Mouse (Mus musculus) lung, embryonic 15.5 days (tissue): ENCODE measurements around the gene Slc37a3. TPM values are rescaled to one million over a fixed set of nuclear protein-coding genes. Genes with fewer than 3 reads are reported as not detected.
A peak's percentile ranks its signal among the peaks of the same experiment; 100 is the strongest.
"Not testable (repeated sequence)": the region's sequence is repeated elsewhere in the genome, so short reads cannot be mapped to it uniquely, and the experiment has no call there.

Experiments
- ATAC-seq: fragments of 200-750 bp; cut with Nextera tagmentation; 2 replicates; pipeline ENCODE4 v1.8.0; 2017; ENCODE audit warnings: moderate number of reproducible peaks, borderline replicate concordance; ENCODE audit not compliant: low FRiP score, low TSS enrichment; ENCODE audit errors: extremely low read depth
- H3K27ac ChIP-seq: fragments of 300-500 bp; sonication (generic); 2 replicates; pipeline ENCODE4 v1.5.1; 2015; ENCODE audit warnings: moderate library complexity, mild to moderate bottlenecking, inconsistent platforms
- H3K27me3 ChIP-seq: fragments of 300-500 bp; sonication (generic); 2 replicates; pipeline ENCODE4 v1.6.1; 2015; ENCODE audit warnings: inconsistent platforms
- H3K36me3 ChIP-seq: fragments of 300-500 bp; sonication (generic); 2 replicates; pipeline ENCODE4 v1.6.1; 2015; ENCODE audit warnings: inconsistent platforms
- H3K4me1 ChIP-seq: fragments of 300-500 bp; sonication (generic); 2 replicates; pipeline ENCODE4 v1.6.1; 2015; ENCODE audit warnings: inconsistent platforms
- H3K4me2 ChIP-seq: fragments of 300-500 bp; sonication (generic); 2 replicates; pipeline ENCODE4 v1.6.1; 2015; ENCODE audit warnings: inconsistent platforms, mild to moderate bottlenecking, moderate library complexity
- H3K4me3 ChIP-seq: fragments of 300-500 bp; sonication (generic); 2 replicates; pipeline ENCODE4 v1.5.1; 2015; ENCODE audit warnings: mild to moderate bottlenecking, inconsistent platforms
- H3K9ac ChIP-seq: fragments of 300-500 bp; sonication (generic); 2 replicates; pipeline ENCODE4 v1.6.1; 2015; ENCODE audit warnings: inconsistent platforms
- H3K9me3 ChIP-seq: fragments of 300-500 bp; sonication (generic); 2 replicates; pipeline ENCODE4 v1.6.1; 2016; ENCODE audit warnings: inconsistent platforms
- WGBS: fragments of 180-500 bp; shearing (Covaris S2); methylation state at CpG from one replicate; pipeline ENCODE4 v1.1.7; 2015; 5-methylcytosine and 5-hydroxymethylcytosine counted together
- polyA plus RNA-seq: library from polyadenylated mRNA; unstranded; fragments of >200 nt; fragmentation: Nextera tagmentation; extraction: Ambion mirVana; gene quantifications from 2 replicates; pipeline ENCODE4 v1.2.1, GENCODE M21; 2015

Gene Slc37a3
- 39.3 and 41.5 TPM in 2 replicates for polyA plus RNA-seq

DNA sequence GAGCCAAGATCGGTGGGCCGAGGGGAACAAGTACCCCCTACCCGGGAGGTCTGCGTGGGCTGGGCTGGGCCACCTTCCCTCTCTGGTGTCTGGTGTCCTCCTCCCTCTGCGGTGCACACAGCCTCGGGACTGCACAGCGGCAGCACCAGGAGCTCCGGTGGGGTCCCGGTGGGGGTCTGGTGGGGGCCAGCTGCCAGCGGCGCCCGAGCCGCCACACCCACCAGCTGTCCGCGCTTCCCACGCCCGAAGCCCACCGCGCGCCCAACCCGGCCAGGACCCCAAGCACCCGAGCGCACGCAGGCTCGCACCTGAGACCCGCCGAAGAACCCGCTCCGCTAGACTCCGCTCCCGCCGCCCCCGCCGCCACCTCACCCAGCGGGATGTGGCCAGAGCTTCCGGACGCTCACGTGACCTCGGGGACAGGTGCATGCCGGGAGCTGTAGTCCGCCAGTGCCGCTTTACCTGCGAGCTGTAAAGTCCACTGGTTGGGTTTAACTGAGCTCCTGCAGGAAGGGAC lies at the start of gene Slc37a3:
Slc37a3 (minus strand) TSS at position 365 of the 517 bp plus-strand sequence.
- peak; percentile 85 for ATAC-seq
- peak within 1 kb of the TSS; percentile 94 for H3K9ac ChIP-seq
- no peaks in the 10 kb centered on the region for H3K27me3 ChIP-seq
- H3K36me3 ChIP-seq = peaks cover 6% of the 10 kb centered on the region; the same call in 1 of the 2 replicates
- 1% methylated on average over 43 of the region's 43 CpGs for WGBS
- no peaks in the 10 kb centered on the region for H3K9me3 ChIP-seq
- H3K27ac ChIP-seq = no peak within 1 kb of the TSS
- peak within 1 kb of the TSS; percentile 84 for H3K4me2 ChIP-seq
- peaks cover 23% of the 10 kb centered on the region for H3K4me1 ChIP-seq
- H3K4me3 ChIP-seq = peak within 1 kb of the TSS; percentile 97

GRCm38 (mm10) chr6:39426725-39427124 lies 49.2 kb upstream of the Slc37a3 start:
- WGBS = 77% methylated on average over 4 of the region's 4 CpGs
- no peaks in the 10 kb centered on the region for H3K36me3 ChIP-seq
- ATAC-seq = no peak
- H3K9ac ChIP-seq = no peak overlapping the region
- H3K4me1 ChIP-seq = no peaks in the 10 kb centered on the region
- no peak overlapping the region for H3K4me2 ChIP-seq
- H3K9me3 ChIP-seq = no peaks in the 10 kb centered on the region
- H3K4me3 ChIP-seq = no peak overlapping the region
- peaks cover 3% of the 10 kb centered on the region; the same call in 1 of the 2 replicates for H3K27me3 ChIP-seq
- H3K27ac ChIP-seq = no peak overlapping the region

GRCm38 (mm10) chr6:39425181-39425580 lies 47.7 kb upstream of the Slc37a3 start:
- Histone ChIP-seq H3K9me3 (no peaks in the 10 kb centered on the region), H3K27ac (no peak overlapping the region), H3K36me3 (no peaks in the 10 kb centered on the region), H3K4me1 (no peaks in the 10 kb centered on the region), H3K27me3 (peaks cover 12% of the 10 kb centered on the region; the same call in 1 of the 2 replicates), H3K4me2 (no peak overlapping the region), H3K4me3 (no peak overlapping the region), H3K9ac (no peak overlapping the region)
- WGBS = 75% methylated on average over 2 of the region's 2 CpGs
- no peak for ATAC-seq

- H3K4me2 ChIP-seq = no peak overlapping the region
- no peak overlapping the region for H3K4me3 ChIP-seq
- ATAC-seq = no peak
- peaks cover 17% of the 10 kb centered on the region; the same call in 1 of the 2 replicates for H3K27me3 ChIP-seq
- peaks cover 5% of the 10 kb centered on the region; the same call in 1 of the 2 replicates for H3K4me1 ChIP-seq
- H3K27ac ChIP-seq = no peak overlapping the region
- WGBS = 76% methylated on average over 7 of the region's 7 CpGs
- no peaks in the 10 kb centered on the region for H3K36me3 ChIP-seq
- H3K9me3 ChIP-seq = no peaks in the 10 kb centered on the region
- no peak overlapping the region for H3K9ac ChIP-seq
These were observed 46.2 kb upstream of the Slc37a3 start for GRCm38 (mm10) chr6:39423686-39424085.

DNA sequence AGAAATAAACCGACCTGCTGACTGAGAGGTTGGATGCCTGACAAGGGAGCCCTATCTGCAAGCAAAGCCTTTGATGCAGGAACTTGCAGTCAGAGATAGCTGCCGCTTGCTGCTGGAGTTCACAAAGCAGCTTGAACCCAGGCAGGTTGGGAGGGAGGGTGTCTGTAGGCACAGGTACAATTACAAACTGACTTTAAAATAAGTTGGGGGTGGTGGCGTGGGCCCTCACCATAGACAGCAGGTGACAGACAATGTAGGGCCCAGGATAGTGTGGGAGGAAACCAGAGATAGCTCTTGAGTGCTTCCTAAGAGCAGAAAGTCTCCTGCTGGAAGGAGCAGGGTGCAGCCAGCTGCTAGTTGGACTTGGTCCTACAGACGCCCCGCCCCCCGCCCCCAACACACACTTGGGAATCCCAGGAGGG lies 45.7 kb upstream of the Slc37a3 start:
- Histone ChIP-seq H3K9ac (no peak overlapping the region), H3K36me3 (no peaks in the 10 kb centered on the region), H3K4me1 (peaks cover 5% of the 10 kb centered on the region; the same call in 1 of the 2 replicates), H3K4me2 (no peak overlapping the region), H3K27ac (no peak overlapping the region), H3K4me3 (no peak overlapping the region), H3K27me3 (peaks cover 22% of the 10 kb centered on the region; the same call in 1 of the 2 replicates), H3K9me3 (no peaks in the 10 kb centered on the region)
- WGBS = 48% methylated on average over 6 of the region's 6 CpGs
- no peak for ATAC-seq

DNA sequence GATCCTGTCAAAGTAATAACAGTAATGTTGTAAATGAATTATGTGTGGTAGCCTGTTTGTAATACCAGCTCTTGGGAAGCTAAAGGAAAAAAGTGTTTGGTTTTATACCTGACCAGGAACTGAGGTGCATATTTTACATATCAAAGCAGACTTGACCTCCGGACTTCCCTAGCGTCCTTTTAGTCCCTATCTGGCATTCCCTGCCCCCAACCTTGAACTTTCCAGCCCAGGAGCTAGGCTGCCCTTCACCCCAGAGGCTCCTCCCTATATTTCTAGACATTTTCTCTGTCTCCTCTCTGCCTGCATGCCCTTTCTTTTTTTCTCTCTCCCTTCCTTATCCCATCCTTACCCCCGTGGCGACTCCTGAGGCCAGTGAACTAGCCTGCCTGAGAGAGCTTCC lies 43.4 kb upstream of the Slc37a3 start:
- peaks cover 5% of the 10 kb centered on the region; the same call in 1 of the 2 replicates for H3K4me1 ChIP-seq

GRCm38 (mm10) chr6:39419851-39420721 lies 42.6 kb upstream of the Slc37a3 start, which contains the start of gene Mkrn1:
Gene Mkrn1, minus strand, starts transcription at chr6:39420462.
- Histone ChIP-seq H3K36me3 (no peaks in the 10 kb centered on the region), H3K27me3 (peaks cover 27% of the 10 kb centered on the region; the same call in 1 of the 2 replicates), H3K9me3 (no peaks in the 10 kb centered on the region), H3K4me3 (peak within 1 kb of the TSS; percentile 100), H3K4me2 (peak within 1 kb of the TSS; percentile 89), H3K27ac (peak within 1 kb of the TSS; percentile 71), H3K4me1 (peaks cover 5% of the 10 kb centered on the region; the same call in 1 of the 2 replicates), H3K9ac (peak within 1 kb of the TSS; percentile 67)
- WGBS = under 1% methylated on average over 54 of the region's 82 CpGs
- peak; percentile 88 for ATAC-seq

More for the DNA sequence above, 43.4 kb upstream of the Slc37a3 start:
- H3K9me3 ChIP-seq = no peaks in the 10 kb centered on the region
- no peak overlapping the region for H3K27ac ChIP-seq
- 40% methylated on average over 4 of the region's 4 CpGs for WGBS
- H3K36me3 ChIP-seq = no peaks in the 10 kb centered on the region
- H3K4me3 ChIP-seq = no peak overlapping the region; the same call in 1 of the 2 replicates
- H3K27me3 ChIP-seq = peaks cover 27% of the 10 kb centered on the region; the same call in 1 of the 2 replicates
- H3K9ac ChIP-seq = no peak overlapping the region
- peak overlapping the region; percentile 89; the same call in 1 of the 2 replicates for H3K4me2 ChIP-seq
- ATAC-seq = no peak

DNA sequence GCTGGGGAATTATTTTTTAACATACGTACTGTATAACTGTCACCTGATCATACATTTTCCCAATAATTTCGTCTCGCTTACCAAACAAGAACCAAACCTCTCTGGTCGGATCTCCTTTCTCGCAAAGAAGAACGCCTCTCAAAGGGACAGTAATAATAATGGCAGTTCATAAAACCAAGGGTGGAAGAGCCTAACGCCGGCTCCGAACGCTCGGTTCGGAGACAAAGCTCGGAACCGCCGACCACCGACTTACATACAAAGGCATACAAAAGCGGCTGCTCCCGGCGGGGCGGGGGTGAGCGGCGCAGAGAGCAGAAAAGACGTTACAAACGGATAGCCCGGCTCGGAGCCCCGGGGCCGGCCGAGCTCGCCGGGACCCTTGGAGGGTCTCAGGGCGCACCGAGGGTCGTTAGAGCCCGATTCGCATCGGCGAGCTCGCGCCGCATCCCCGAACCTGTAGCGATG lies 41.9 kb upstream of the Slc37a3 start:
- H3K27me3 ChIP-seq = peaks cover 27% of the 10 kb centered on the region; the same call in 1 of the 2 replicates
- under 1% methylated on average over 43 of the region's 43 CpGs for WGBS
- no peaks in the 10 kb centered on the region for H3K36me3 ChIP-seq
- H3K4me2 ChIP-seq = peak overlapping the region; percentile 89
- peaks cover 5% of the 10 kb centered on the region; the same call in 1 of the 2 replicates for H3K4me1 ChIP-seq
- peak overlapping the region; percentile 67 for H3K9ac ChIP-seq
- peak overlapping the region; percentile 71; the same call in 1 of the 2 replicates for H3K27ac ChIP-seq
- H3K9me3 ChIP-seq = no peaks in the 10 kb centered on the region
- peak overlapping the region; percentile 100 for H3K4me3 ChIP-seq
- ATAC-seq = no peak

DNA sequence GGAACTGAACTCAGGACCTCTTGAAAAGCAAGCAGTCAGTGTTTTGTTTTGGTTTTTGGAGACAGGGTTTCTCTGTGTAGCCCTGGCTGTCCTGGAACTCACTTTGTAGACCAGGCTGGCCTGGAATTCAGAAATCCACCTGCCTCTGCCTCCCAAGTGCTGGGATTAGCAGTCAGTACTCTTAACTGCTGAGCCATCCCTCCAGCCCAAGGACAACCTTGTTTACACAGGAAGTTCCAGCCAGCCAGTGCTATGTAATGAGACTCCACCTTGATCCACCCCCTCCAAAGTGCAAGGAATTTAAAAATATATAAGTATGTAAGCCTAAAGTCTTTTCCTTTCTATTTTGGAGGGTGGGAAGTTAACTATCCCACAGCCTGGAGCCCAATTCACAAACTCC lies 39.2 kb upstream of the Slc37a3 start:
- not testable (repeated sequence) for ATAC-seq, H3K36me3 ChIP-seq, H3K27ac ChIP-seq, H3K4me1 ChIP-seq, H3K4me3 ChIP-seq, H3K9ac ChIP-seq, H3K9me3 ChIP-seq, H3K4me2 ChIP-seq
- H3K27me3 ChIP-seq = peaks cover 24% of the 10 kb centered on the region; the same call in 1 of the 2 replicates

- Histone ChIP-seq H3K27ac (no peak overlapping the region), H3K9ac (no peak overlapping the region), H3K9me3 (no peaks in the 10 kb centered on the region), H3K27me3 (peaks cover 20% of the 10 kb centered on the region; the same call in 1 of the 2 replicates), H3K36me3 (no peaks in the 10 kb centered on the region), H3K4me3 (no peak overlapping the region), H3K4me2 (no peak overlapping the region), H3K4me1 (peaks cover 5% of the 10 kb centered on the region; the same call in 1 of the 2 replicates)
- WGBS = 43% methylated on average over 3 of the region's 5 CpGs
- ATAC-seq = no peak
These were observed 38.3 kb upstream of the Slc37a3 start for GRCm38 (mm10) chr6:39415762-39416161.

DNA sequence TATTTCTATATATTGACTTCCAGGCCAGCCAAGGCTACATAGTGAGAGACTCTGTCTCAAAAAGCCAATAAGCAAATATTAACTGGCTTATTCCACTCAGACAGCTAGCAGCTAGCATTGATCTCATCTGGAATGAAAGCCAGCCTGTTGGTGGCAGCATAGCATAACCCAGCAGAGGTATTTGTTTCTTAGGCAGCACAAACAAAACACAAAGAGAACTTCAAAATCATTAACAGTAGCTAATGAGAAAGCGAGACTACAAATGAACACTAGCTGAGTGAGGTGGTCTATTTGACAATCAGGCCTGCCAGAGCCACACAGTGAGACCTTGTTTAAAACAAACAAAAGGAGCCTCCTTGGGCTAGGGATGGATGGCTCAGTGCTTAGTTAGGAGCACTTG lies 36.6 kb upstream of the Slc37a3 start:
- H3K9me3 ChIP-seq = no peaks in the 10 kb centered on the region
- ATAC-seq = no peak
- no peak overlapping the region for H3K4me3 ChIP-seq
- H3K27me3 ChIP-seq = peaks cover 14% of the 10 kb centered on the region; the same call in 1 of the 2 replicates
- no peak overlapping the region for H3K27ac ChIP-seq
- peaks cover 2% of the 10 kb centered on the region; the same call in 1 of the 2 replicates for H3K4me1 ChIP-seq
- H3K36me3 ChIP-seq = no peaks in the 10 kb centered on the region; the same call in 1 of the 2 replicates
- no peak overlapping the region for H3K4me2 ChIP-seq
- 94% methylated on average over 1 of the region's 1 CpGs for WGBS
- H3K9ac ChIP-seq = no peak overlapping the region
